Mouse (Mus musculus) common myeloid progenitor, adult 5-6 weeks (primary cell): ENCODE data around the gene 1700042G07Rik. TPM values are rescaled to one million over a fixed set of nuclear protein-coding genes. Genes with fewer than 3 reads are reported as not detected.
"Not testable (repeated sequence)": the region's sequence is repeated elsewhere in the genome, so short reads cannot be mapped to it uniquely, and the experiment has no call there.

Experiments used
- ATAC-seq: replicated peaks from 2 replicates; pipeline ENCODE4 v1.8.0; 2016; ENCODE audit warnings: low read depth, mild to moderate bottlenecking, moderate TSS enrichment, inconsistent platforms; ENCODE audit not compliant: poor library complexity, severe bottlenecking
- total RNA-seq: library from RNA; stranded (forward); fragments of 200-1000, 187-1606 nt; gene quantifications from 2 replicates; pipeline ENCODE4 v1.2.3, GENCODE M21; 2017

Gene 1700042G07Rik
- total RNA-seq, 1 experiment from 2014 or later, result not detected

- ATAC-seq, result peak; percentile 69
Observed at GRCm38 (mm10) chr4:116193583-116194383, 20.6 kb downstream of the 1700042G07Rik start.

DNA sequence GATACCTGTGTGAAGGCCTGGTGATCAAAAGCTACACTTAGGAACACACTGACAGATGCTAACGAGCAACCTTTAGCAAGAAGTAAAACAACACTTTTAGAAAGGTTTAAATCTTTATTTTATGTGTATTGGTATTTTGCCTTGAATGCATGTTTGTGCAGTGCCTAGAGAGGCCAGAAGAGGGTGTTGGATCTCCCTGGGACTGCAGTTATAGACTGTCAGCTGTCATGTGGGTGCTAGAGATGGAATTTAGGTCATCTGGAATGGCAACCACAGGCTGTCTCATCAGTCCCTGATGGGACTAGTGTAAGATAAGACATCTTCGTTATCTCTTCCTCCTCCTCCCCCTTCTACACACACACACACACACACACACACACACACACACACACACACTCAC lies 25.2 kb downstream of the 1700042G07Rik start:
- ATAC-seq, result no peak

DNA sequence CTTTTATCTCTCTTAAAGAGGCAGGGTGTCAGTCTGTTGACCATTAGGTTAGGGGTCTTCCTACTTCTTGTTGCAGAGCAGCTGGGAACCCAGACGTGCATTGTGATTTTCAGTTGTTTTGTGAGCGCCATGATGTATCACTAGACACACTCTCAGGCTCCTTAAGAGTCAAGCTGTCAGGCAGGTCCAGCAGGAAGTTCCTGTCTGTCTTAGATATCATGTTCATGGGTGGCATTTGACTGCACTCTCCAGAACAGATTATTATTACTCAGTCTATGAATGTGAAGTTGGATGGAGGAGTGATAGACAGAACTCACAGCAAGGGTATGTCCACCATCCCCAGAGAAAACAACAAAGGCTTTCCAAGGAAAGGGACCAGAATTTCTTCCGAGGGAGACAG lies 31.2 kb downstream of the 1700042G07Rik start:
- no peak for ATAC-seq

DNA sequence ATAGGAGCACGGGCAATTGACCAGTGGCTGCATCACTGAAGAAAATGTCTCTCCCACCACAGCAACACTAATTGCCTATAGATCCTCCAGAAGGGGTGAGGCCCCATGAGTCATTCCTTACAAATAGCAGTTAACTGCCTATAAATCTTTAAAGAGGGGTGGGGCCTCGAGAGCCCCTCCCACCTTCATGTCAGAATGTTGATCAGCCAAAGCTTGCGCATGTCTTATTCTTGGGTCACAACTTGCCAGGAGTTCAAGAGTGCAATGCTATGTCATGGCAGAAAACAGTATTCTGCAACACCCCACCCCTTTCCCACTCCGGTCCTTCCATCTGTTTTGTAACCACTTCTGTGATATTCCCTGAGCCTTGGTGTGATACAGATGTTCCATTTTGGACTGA lies 33.4 kb downstream of the 1700042G07Rik start:
- no peak for ATAC-seq

DNA sequence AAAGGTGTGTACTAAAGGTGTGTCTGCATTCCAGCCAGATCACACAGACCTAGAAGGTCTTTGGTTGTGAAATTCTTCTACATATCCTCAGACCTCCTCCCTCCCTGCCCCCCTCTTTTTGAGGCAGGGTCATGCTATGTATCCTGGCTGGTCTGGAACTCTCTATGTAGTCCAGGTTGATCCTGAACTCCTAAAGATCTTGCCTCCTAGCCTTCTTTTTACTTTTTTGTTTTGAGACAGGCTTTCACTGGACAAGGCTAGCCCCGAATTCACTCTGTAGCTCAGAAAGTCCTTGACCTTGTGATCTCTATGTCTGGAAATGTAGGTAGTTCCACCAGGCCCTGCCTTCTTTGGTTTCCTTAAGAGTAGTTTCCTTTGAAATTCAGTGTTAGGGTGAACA lies 35.7 kb downstream of the 1700042G07Rik start:
- ATAC-seq, result no peak

GRCm38 (mm10) chr4:116215895-116216605 lies 42.9 kb downstream of the 1700042G07Rik start:
- no peak for ATAC-seq

DNA sequence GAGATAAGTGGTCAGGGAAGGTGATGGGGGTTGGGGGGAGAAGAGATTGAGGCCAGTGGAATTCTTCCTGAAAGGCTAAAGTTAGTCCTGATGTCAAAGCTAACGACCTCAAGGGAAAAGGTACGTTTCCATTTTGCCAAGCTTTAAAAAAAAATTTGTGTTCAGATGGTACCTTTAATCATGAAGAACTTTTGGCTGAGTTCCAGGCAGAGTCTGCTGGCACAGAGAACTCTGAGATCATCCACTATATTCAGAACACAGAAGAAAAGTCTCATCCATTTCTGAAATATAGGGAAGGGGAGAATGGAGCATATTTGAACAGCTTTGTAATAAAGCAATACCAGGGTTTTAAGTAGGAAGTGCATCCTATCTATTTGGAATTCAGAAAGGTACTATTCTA lies 43.9 kb downstream of the 1700042G07Rik start:
- ATAC-seq, result no peak

DNA sequence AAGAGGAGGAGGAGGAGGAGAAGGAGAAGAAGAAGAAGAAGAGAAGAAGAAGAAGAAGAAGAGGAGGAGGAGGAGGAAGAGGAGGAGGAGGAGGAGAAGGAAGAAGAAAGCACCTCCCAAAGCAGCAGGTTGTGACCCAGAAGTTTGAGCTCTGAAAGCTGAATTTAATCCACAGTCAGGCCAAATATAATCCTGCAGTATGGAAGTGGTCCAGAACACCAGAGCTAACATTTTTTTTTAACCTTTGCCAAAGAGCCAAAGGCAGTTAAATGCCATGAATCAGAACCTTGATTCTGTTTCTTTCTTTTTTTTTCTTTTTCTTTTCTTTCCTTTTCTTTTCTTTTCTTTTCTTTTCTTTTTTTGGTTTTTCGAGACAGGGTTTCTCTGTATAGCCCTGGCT lies 44.5 kb downstream of the 1700042G07Rik start:
- ATAC-seq, result not testable (repeated sequence)

GRCm38 (mm10) chr4:116219056-116219455 lies 45.9 kb downstream of the 1700042G07Rik start:
- no peak for ATAC-seq

DNA sequence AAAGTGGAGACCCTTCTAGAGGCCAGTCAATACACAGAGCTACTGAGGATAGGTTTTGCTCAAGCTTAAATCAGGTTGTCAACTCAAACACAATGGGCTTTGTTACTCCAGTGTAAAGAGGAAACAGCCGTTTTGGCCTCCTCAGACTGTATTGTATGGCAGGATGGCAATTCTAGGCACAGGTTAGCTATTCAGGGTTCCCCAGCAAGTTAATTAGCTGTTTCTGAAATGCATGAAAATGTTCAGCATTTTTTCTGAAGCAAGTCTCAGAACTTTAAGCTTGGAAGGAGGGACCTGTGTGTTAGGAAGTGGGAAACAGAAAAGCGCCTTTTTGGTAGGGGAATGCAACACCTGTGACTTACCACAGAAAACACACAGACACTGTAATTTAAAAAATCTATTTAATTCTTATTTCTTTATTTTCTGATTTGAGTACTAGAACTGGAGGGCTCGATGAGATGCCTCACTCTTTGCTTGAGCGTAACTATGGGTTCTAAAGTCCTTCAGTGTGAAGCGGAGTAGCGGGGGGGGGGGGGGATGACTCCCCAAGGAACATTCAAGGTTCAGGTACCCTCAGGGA lies 47.0 kb downstream of the 1700042G07Rik start:
- no peak for ATAC-seq

DNA sequence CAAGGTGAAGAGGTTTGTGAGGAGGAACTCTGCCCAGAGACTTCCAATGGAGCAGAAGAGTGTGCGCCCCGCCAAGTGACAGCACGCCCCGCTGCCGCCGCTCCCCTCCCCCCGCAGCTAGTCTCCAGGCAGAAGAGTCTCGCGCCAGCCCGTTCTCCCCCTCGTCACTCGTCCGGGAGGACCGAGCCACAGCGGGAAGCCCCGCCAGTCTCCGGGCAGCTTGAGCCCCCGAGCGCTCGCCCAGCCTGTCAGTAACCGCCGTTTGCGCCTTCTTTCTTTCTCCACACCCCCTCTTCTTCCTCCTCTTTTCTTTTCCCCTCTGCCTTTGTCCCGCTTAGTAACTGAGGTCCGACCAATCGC lies 47.6 kb downstream of the 1700042G07Rik start:
- no peak for ATAC-seq

DNA sequence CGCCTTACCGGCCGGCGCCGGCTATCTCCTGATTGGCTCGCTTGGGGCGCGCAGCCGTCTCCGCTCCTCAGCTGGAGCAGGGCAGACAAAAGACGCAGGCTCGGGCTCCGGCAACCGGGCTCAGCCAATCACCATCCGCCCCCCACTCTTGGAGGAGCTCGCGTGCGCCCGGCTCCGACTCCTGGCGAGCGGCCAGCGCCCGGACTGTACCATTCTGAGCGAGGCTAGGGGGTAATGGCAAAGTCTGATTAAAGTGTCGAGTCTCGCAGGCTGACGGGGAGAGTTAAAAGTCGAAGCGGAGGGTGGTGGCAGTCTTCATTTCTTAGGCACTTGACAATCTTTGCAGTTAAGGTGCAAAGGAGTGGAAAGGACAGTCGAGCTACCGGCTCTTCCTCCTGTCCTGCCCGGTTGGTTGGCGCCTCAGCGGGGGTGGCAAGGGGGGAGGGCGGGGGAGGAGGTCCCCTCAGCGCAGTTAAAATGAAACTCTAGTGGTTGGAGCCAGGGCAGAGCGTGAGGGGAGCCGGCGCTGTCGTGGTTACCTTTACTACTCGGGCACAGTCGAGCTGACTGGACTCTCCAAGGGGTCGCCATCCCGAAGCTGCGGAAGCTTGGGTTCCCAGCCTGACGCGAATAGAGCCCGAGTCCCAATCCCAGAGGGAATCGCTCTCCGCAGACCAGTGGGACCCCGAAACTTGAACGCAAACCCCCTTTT lies 48.1 kb downstream of the 1700042G07Rik start, which contains the start of gene Pik3r3:
Gene Pik3r3 (plus strand): TSS at position 479 of the 712 bp plus-strand sequence.
- peak; percentile 98 for ATAC-seq

- ATAC-seq, result no peak
Observed at GRCm38 (mm10) chr4:116221996-116222842, 49.0 kb downstream of the 1700042G07Rik start.

- ATAC-seq, result no peak
Observed at GRCm38 (mm10) chr4:116222843-116223119, 49.6 kb downstream of the 1700042G07Rik start.

Other genes starting within 250 kb of the 1700042G07Rik start
- not detected in 2 replicates for gene Dmbx1, start 233.4 kb upstream of the 1700042G07Rik start, total RNA-seq
- gene Faah, start 155.4 kb upstream of the 1700042G07Rik start, total RNA-seq, result 2.2 and 3.4 TPM in 2 replicates
- gene Nsun4, start 119.5 kb upstream of the 1700042G07Rik start, total RNA-seq, result 8.7 and 16.4 TPM in 2 replicates
- gene Uqcrh, start 98.3 kb upstream of the 1700042G07Rik start, total RNA-seq, result 353 and 354 TPM in 2 replicates
- gene Lrrc41, start 98.1 kb upstream of the 1700042G07Rik start, total RNA-seq, result 14.4 and 22.4 TPM in 2 replicates
- 24.1 and 28.7 TPM in 2 replicates for gene Rad54l, start 49.7 kb upstream of the 1700042G07Rik start, total RNA-seq
- gene Pomgnt1, start 49.5 kb upstream of the 1700042G07Rik start, total RNA-seq, result 14.2 and 15.9 TPM in 2 replicates
- 0.09 and 0.15 TPM in 2 replicates for gene Lurap1, start 22.0 kb upstream of the 1700042G07Rik start, total RNA-seq
- not detected in 2 replicates for gene Tspan1, start 5.8 kb upstream of the 1700042G07Rik start, total RNA-seq
- 0.41 and 0.63 TPM in 2 replicates for gene Gm49337, start within 50 bp of the 1700042G07Rik start, total RNA-seq
- 0.05 and 0.14 TPM in 2 replicates for gene Pik3r3, start 48.2 kb downstream of the 1700042G07Rik start, total RNA-seq